Mouse (Mus musculus) lung, postnatal 36 days (tissue): ENCODE data around the gene Esr2.
A peak's percentile ranks its signal among the peaks of the same experiment; 100 is the strongest.

Source experiments
- DNase-seq: peaks from one replicate; pipeline ENCODE4 v3.0.0; 2022; ENCODE audit warnings: mixed read lengths

The Esr2 gene

DNA sequence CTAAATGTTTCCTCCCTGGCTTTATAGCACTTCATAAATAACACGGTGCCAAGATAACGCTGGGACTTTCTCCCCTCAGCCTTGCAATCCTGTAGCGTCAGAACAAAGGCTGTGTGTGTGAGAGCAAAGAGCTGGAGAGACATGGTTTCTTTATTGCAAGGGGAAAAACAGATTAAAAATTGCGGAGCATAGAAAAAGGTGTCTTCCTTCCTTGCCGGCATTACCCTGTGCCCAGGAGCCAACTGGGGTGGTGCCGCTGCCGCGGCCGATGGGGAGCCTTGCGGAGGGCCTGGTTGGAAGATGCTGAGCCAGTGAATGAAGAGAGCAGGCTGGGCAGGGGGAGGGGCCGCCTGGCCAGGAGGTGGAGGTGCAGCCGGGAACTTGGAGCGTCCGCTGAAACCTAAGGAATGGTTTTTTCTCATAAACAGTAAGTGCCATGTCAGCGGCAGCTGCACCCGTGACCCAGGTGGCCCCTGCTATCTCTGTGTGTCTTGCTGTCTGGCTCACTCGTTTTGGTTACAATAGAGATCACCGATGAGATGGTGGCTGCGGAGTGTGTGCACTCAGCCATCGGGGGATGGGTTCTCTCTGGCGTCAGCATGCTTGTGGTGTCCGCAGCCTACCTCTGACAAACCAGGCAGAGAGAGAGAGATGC is 95.4 kb downstream of the Esr2 start:
- no peak for DNase-seq

GRCm38 (mm10) chr12:76080876-76081556 is 96.0 kb downstream of the Esr2 start:
- DNase-seq, result peak; percentile 43

- DNase-seq, result no peak
These were observed 103.1 kb downstream of the Esr2 start for GRCm38 (mm10) chr12:76073981-76074380.

DNA sequence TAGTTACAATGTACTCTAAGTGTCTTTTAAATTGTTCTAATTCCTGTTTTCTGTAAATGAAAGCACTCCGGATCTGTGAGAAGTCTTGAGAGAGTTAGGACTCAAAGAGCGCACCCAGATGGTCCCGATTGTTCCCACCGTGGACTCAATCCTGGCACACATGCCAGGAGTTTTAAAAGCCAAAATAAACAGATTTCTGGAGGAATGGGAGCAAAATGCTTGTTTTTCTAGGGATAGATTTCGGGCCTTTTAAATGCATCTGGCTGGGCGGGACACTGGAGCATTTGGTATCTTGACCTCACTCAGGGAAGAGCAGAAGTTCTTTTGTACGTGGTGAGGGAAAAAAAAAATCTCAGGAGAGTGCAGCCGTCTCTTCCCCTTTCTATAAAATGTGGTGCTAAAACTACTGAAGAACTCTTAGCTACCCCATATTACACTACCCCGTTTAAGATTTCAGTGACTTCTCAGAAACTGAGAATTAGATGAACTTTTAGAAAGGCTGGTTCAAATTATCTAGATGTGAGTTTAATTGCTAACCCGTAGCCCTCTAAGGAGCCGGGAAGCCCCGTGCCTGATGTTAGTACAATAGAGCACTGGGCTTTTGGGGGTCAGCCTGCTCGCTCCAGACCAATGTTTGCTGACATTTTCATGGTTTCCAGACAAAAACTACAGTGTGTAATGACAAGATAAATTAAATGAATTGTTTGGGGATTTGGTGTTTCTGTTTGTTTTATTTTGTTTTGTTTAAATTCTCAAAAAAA is 103.8 kb downstream of the Esr2 start:
- peak; percentile 29 for DNase-seq

GRCm38 (mm10) chr12:76071935-76072849 is 104.9 kb downstream of the Esr2 start:
- no peak for DNase-seq
